Mouse (Mus musculus): ENCODE data around the gene Gm20388. TPM values are rescaled to one million over a fixed set of nuclear protein-coding genes. Genes with fewer than 3 reads are reported as not detected.

The Gm20388 gene
- total RNA-seq, 2 experiments from 2014 or later = 2.2 to 7.6 TPM

DNA sequence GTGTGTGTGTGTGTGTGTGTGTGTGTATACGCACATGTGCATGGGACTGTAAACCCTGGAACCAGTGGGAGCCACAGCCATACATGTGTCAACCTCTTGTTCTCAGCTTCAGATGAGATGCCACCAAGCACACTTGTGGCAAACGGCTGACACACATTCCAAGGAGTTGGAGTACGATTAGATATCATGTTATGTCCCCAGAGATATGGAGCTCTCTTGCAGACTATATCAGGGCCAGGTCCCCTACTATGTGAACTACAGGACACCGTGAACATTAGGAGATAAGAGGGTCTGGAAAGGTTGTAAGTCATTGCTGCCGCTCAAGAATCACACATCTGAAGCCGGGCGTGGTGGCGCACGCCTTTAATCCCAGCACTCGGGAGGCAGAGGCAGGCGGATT is 2772.2 kb downstream of the Gm20388 start:
- no peak overlapping the region for H3K27ac ChIP-seq
- DNase-seq (ENCODE audit: low spot score in 2 of 2) = no peak
- no peak overlapping the region for H3K4me3 ChIP-seq
- TF ChIP-seq CTCF (conservative IDR thresholded peaks at IDR 0.05) = no peak

GRCm38 (mm10) chr8:122685097-122685861 is 2774.6 kb downstream of the Gm20388 start:
- DNase-seq (ENCODE audit: low spot score in 2 of 2) = no peak
- H3K27ac ChIP-seq = no peak overlapping the region
- no peak for TF ChIP-seq CTCF (conservative IDR thresholded peaks at IDR 0.05)
- H3K4me3 ChIP-seq = no peak overlapping the region

- no peak for TF ChIP-seq CTCF (conservative IDR thresholded peaks at IDR 0.05)
- Histone ChIP-seq H3K4me3 (no peak overlapping the region), H3K27ac (no peak overlapping the region)
- DNase-seq (ENCODE audit: low spot score in 2 of 2) = no peak
These were observed 2776.2 kb downstream of the Gm20388 start for GRCm38 (mm10) chr8:122686879-122687278.

DNA sequence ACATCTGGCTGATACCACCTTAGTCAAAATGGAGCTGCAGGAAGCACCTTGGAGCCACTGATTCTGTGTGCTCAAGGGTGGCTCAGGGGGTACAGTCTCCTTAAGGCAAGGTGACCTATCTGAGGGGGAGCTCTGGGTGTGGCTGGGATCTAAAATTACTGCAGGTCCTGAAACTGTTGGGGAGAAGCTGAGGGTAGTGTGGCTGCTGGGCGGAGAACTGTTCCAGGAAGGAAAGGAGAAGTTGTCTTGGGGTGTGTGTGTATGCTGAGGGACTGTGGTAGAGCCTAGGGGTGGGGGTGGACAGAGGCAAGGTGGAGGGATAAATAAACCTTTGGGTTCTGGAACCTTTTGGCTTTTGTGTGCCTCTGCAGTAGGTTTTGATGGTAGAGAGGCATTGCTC is 2778.7 kb downstream of the Gm20388 start:
- H3K4me3 ChIP-seq = no peak overlapping the region
- no peak for DNase-seq (ENCODE audit: low spot score in 2 of 2)
- TF ChIP-seq CTCF (conservative IDR thresholded peaks at IDR 0.05) = no peak
- H3K27ac ChIP-seq = no peak overlapping the region

GRCm38 (mm10) chr8:122691018-122691417 is 2780.4 kb downstream of the Gm20388 start:
- Histone ChIP-seq H3K4me3 (no peak overlapping the region), H3K27ac (no peak overlapping the region)
- no peak for DNase-seq (ENCODE audit: low spot score in 2 of 2)
- TF ChIP-seq CTCF (conservative IDR thresholded peaks at IDR 0.05) = no peak

DNA sequence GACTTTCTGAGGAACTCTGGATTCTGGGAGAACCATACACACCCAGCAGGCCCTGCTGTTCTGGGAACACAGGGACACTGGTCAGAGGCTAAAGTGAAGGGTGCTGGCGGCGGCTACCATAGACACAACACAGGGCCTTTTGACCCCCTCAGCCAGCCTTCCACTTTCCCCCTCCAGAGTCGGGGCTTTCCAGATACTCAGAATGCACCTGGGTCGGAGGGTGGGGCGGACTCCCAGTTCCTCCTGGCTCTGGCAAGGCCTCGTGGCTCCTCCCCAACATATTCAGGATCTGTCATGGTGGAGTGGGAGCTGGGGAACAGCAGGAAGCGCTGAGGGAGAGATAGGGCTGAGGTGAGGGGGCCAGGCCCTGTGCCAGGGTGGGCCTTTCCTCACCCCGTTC is 2781.5 kb downstream of the Gm20388 start:
- Histone ChIP-seq H3K4me3 (no peak overlapping the region), H3K27ac (no peak overlapping the region)
- no peak for DNase-seq (ENCODE audit: low spot score in 2 of 2)
- TF ChIP-seq CTCF (conservative IDR thresholded peaks at IDR 0.05) = no peak

DNA sequence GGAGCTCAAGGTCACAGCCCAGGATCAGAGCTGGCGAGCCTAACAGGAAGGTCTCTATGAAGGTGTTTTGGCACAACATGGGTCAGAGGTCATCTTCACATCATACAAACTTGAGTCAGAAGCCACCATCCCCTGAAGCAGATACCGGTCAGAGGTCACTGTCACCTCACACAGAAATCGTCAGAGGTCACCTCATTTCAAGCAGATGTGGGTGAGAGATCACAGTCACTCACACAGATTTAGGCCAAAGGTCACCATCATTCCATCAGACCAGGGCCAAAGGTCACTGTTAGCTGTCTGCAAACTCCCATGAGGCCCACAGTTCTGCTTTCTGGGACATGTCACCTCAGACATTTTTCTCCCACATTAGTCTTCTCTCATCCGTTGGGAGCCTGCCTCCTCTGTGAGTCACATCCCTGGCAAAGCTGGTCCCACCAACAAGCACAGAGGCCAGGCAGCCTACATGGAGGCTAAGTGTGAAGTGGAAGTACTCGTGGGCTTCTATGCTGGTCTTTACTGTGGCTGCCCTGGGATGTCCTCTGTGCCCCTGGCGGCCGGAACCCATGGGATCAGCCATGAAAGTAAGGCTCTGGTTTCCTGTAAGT is 2784.9 kb downstream of the Gm20388 start:
- peak in 1 of 2 experiments; percentile 16 for DNase-seq (ENCODE audit: low spot score in 2 of 2)
- no peak overlapping the region for H3K4me3 ChIP-seq
- no peak overlapping the region for H3K27ac ChIP-seq
- no peak for TF ChIP-seq CTCF (conservative IDR thresholded peaks at IDR 0.05)

- peak in 1 of 2 experiments; percentile 35 for DNase-seq (ENCODE audit: low spot score in 2 of 2)
- Histone ChIP-seq H3K4me3 (no peak overlapping the region), H3K27ac (no peak overlapping the region)
- peak; percentile 93 for TF ChIP-seq CTCF (conservative IDR thresholded peaks at IDR 0.05)
These were observed 2786.5 kb downstream of the Gm20388 start for GRCm38 (mm10) chr8:122697181-122697581.

DNA sequence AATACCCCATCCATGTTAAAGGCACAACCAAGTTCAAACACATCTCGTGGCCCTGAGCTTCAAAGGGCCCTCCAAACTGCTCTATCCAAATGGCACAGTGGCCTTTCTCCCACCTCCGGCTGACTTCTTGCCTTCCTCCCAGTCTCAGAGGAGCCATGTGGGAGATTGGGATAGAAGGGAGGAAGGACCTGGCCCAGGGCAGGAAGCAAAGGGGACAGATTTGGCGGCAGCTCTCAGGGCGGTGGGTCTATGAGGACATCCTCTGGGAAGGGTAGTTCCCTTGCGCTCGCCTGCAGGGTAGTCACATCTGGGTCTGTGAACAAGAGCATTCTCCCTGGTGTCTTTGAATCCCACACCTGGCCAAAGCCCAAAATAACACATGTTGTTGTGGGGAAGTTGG is 2786.9 kb downstream of the Gm20388 start:
- no peak overlapping the region for H3K27ac ChIP-seq
- DNase-seq (ENCODE audit: low spot score in 2 of 2) = no peak
- peak; percentile 5; the same call in 1 of the 2 replicates for TF ChIP-seq CTCF (conservative IDR thresholded peaks at IDR 0.05)
- H3K4me3 ChIP-seq = no peak overlapping the region

DNA sequence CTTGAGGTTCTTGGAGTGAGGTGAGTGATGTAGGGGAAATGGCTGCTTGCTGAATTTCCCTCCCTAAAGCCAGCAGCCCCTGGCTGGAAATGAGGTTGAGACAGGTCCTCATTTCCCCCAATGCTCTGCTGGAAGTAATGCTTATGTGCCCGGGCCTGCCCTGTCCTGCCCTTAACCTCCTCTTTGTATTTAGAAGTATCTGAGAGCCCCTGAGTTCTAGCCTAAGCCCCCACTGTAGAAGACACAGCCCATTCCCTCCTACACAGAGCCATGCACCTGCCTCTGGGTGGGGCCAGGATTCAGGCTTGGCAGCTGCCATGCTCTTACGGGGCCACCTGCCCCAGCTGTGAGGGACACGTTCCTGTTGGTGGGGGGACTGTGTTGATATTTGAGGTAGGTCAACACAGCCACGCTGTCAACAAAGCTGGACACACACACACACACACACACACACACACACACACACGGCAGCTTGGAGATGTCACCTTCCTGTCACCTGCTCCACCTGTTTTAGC is 2787.7 kb downstream of the Gm20388 start:
- no peak for TF ChIP-seq CTCF (conservative IDR thresholded peaks at IDR 0.05)
- Histone ChIP-seq H3K27ac (no peak overlapping the region), H3K4me3 (no peak overlapping the region)
- no peak for DNase-seq (ENCODE audit: low spot score in 2 of 2)

DNA sequence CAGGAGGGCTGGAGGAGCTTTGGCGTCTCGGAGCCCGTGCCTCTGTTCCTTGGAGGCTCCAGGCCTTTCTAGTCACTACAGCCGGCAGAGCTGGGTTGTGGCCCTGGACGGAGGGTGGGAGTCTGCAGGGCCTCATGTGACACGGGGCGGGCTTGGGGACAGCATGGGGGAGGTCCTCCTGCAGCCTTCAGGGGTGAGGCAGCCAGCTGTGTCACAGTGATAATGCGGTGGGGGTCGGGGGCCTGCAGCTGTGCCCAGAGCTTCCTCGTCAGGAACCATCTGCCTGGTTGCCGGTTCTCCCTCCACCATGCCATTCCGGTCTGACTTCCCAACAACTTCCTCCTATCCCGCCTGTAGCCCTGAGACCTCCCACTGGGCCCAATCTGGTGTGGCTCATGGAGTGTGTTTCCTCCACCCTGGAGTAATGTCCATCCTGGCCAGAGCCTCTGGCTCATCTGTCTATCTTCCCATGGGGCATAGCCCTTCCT is 2788.4 kb downstream of the Gm20388 start, which contains the start of gene Cbfa2t3:
Gene Cbfa2t3, minus strand, starts transcription at position 105 of the 488 bp plus-strand sequence.
- TF ChIP-seq CTCF (conservative IDR thresholded peaks at IDR 0.05) = no peak
- H3K4me3 ChIP-seq = no peak within 1 kb of the TSS

GRCm38 (mm10) chr8:122700628-122701027 is 2790.0 kb downstream of the Gm20388 start:
- DNase-seq (ENCODE audit: low spot score in 2 of 2) = no peak
- TF ChIP-seq CTCF (conservative IDR thresholded peaks at IDR 0.05) = no peak
- Histone ChIP-seq H3K27ac (no peak overlapping the region), H3K4me3 (no peak overlapping the region)

More for the DNA sequence above, 2788.4 kb downstream of the Gm20388 start, which contains the start of gene Cbfa2t3:
- no peak for DNase-seq (ENCODE audit: low spot score in 2 of 2)
- no peak within 1 kb of the TSS for H3K27ac ChIP-seq

DNA sequence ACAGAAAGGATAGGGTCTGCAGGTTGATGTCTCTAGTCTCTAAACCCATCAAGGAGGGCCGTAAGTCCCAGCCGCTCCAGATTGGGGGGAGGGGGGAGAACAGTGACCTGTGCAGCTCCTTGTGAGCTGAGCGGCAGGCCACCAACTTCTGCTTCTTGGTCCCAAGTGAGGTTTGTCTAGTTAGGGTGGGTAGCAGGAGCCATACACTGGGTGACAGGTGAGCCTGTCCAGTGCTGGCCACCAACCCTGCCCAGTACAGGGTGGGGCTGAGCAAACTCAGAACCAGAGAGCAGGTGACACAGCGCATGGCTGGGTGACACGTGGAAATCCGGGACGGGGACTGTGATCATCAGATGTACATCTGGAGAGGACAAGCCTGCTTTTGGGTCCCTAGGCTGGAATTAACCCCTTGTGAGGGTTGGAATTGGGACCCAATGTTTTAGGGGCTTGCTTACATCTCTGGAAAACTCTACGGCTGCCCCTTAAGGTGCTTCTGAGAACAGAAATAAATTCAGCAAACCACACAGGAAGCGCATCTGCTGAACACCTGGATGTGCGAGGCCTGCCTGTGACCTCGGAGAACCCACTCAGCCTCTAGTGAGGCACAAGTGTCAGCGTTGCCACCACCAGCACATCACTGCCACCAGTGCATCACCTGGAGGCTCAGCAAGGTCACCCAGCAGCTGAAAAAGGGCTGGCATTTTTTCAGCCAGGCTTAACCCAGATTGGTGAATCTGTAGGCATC is 2791.0 kb downstream of the Gm20388 start:
- no peak for TF ChIP-seq CTCF (conservative IDR thresholded peaks at IDR 0.05)
- no peak for DNase-seq (ENCODE audit: low spot score in 2 of 2)
- H3K4me3 ChIP-seq = no peak overlapping the region
- no peak overlapping the region for H3K27ac ChIP-seq
